Comparison of ENCODE assay signal across 8 mouse cellular contexts in genomic region chr10:111507460-111508211, GRCm38 (mm10). TPM values are rescaled to one million over a fixed set of nuclear protein-coding genes. Genes with fewer than 3 reads are reported as not detected.
DNase-seq lines count a peak whose midpoint lies in the region; ATAC-seq lines count a peak whose summit lies in the region.

No protein-coding gene starts in this region.

- ATAC-seq in embryonic facial prominence, embryonic 15.5 days (ENCODE audit: insufficient number of reproducible peaks, low FRiP score, low TSS enrichment, low read depth) = no peak
- peak; percentile 11; the same call in 1 of the 2 replicates for ATAC-seq in heart, embryonic 14.5 days (ENCODE audit: insufficient number of reproducible peaks, insufficient read depth, low FRiP score, low read depth)
- ATAC-seq in kidney, embryonic 16.5 days (ENCODE audit: low FRiP score, low TSS enrichment) = peak; percentile 24
- no peak for ATAC-seq in liver, embryonic 13.5 days (ENCODE audit: low read depth)
- ATAC-seq in stomach, embryonic 15.5 days (ENCODE audit: insufficient read depth, low FRiP score, low read depth) = 0 out of 2 replicates have a peak, but pooled peaks have one; percentile 12

- H3K4me2 ChIP-seq in embryonic facial prominence, embryonic 15.5 days (replicated peaks) = peak overlapping the region; percentile 92
- H3K4me2 ChIP-seq in heart, embryonic 14.5 days (ENCODE audit: low read length) = peak overlapping the region; percentile 87
- peak overlapping the region; percentile 72 for H3K4me2 ChIP-seq in kidney, embryonic 16.5 days (replicated peaks; ENCODE audit: low read depth, low read length)
- H3K4me2 ChIP-seq in liver, embryonic 13.5 days = peak overlapping the region; percentile 86
- H3K4me2 ChIP-seq in stomach, embryonic 15.5 days = peak overlapping the region; percentile 94

- peak overlapping the region; percentile 92 for H3K27ac ChIP-seq in embryonic facial prominence, embryonic 15.5 days (replicated peaks)
- peak overlapping the region; percentile 80 to 95 for H3K27ac ChIP-seq in heart, embryonic 14.5 days (replicated peaks in 1 of 2; ENCODE audit: control insufficient read depth in 1 of 2, insufficient read depth in 1 of 2, low read depth in 2 of 2, low read length in 2 of 2)
- peak overlapping the region; percentile 95 for H3K27ac ChIP-seq in kidney, embryonic 16.5 days (ENCODE audit: low read length)
- no peak overlapping the region; the same call in 1 of the 2 replicates for H3K27ac ChIP-seq in liver, embryonic 13.5 days
- peak overlapping the region; percentile 96 for H3K27ac ChIP-seq in stomach, embryonic 15.5 days

- WGBS in embryonic facial prominence, embryonic 15.5 days = 1% methylated on average over 38 of the region's 38 CpGs
- WGBS in heart, embryonic 14.5 days = under 1% methylated on average over 38 of the region's 38 CpGs
- WGBS in kidney, embryonic 16.5 days = under 1% methylated on average over 34 of the region's 38 CpGs
- WGBS in liver, embryonic 13.5 days (ENCODE audit: insufficient replicate concordance) = 4% methylated on average over 38 of the region's 38 CpGs
- WGBS in stomach, embryonic 15.5 days = under 1% methylated on average over 38 of the region's 38 CpGs

- H3K36me3 ChIP-seq in embryonic facial prominence, embryonic 15.5 days = no peaks in the 10 kb centered on the region
- H3K36me3 ChIP-seq in heart, embryonic 14.5 days (ENCODE audit: control insufficient read depth, insufficient read depth, low read length) = no peaks in the 10 kb centered on the region; the same call in 1 of the 2 replicates
- H3K36me3 ChIP-seq in kidney, embryonic 16.5 days (ENCODE audit: insufficient read depth, low read length) = no peaks in the 10 kb centered on the region
- H3K36me3 ChIP-seq in liver, embryonic 13.5 days = no peaks in the 10 kb centered on the region
- H3K36me3 ChIP-seq in stomach, embryonic 15.5 days = no peaks in the 10 kb centered on the region

- peak overlapping the region; percentile 90 for H3K9ac ChIP-seq in embryonic facial prominence, embryonic 15.5 days
- peak overlapping the region; percentile 97 for H3K9ac ChIP-seq in heart, embryonic 14.5 days (ENCODE audit: low read length)
- peak overlapping the region; percentile 90 for H3K9ac ChIP-seq in kidney, embryonic 16.5 days (replicated peaks; ENCODE audit: low read length)
- H3K9ac ChIP-seq in liver, embryonic 13.5 days = peak overlapping the region; percentile 81
- H3K9ac ChIP-seq in stomach, embryonic 15.5 days = peak overlapping the region; percentile 93

- peak; percentile 42 for DNase-seq in 416B (ENCODE audit: low read depth)
- DNase-seq in adrenal gland, postnatal 14 days = peak; percentile 80
- peak; percentile 40 for DNase-seq in liver, embryonic 13.5 days
- DNase-seq in natural killer cell, adult 2 months (ENCODE audit: low spot score in 2 of 2) = peak; percentile 32 to 59

- H3K27me3 ChIP-seq in embryonic facial prominence, embryonic 15.5 days = no peaks in the 10 kb centered on the region
- H3K27me3 ChIP-seq in heart, embryonic 14.5 days (ENCODE audit: control insufficient read depth, insufficient read depth, low read length) = no peaks in the 10 kb centered on the region
- H3K27me3 ChIP-seq in kidney, embryonic 16.5 days (ENCODE audit: insufficient read depth, low read length) = no peaks in the 10 kb centered on the region
- H3K27me3 ChIP-seq in liver, embryonic 13.5 days = peaks cover 46% of the 10 kb centered on the region
- H3K27me3 ChIP-seq in stomach, embryonic 15.5 days (replicated peaks) = no peaks in the 10 kb centered on the region

- peak overlapping the region; percentile 82 for H3K4me3 ChIP-seq in embryonic facial prominence, embryonic 15.5 days (replicated peaks)
- H3K4me3 ChIP-seq in heart, embryonic 14.5 days (ENCODE audit: control insufficient read depth in 1 of 2, insufficient read depth in 1 of 2, low read depth in 1 of 2, low read length in 2 of 2) = peak overlapping the region; percentile 77 to 89
- H3K4me3 ChIP-seq in kidney, embryonic 16.5 days (ENCODE audit: low read length) = peak overlapping the region; percentile 85
- peak overlapping the region; percentile 73 for H3K4me3 ChIP-seq in liver, embryonic 13.5 days (replicated peaks)
- H3K4me3 ChIP-seq in stomach, embryonic 15.5 days (replicated peaks) = peak overlapping the region; percentile 88

- no peaks in the 10 kb centered on the region for H3K9me3 ChIP-seq in embryonic facial prominence, embryonic 15.5 days (replicated peaks)
- no peaks in the 10 kb centered on the region for H3K9me3 ChIP-seq in heart, embryonic 14.5 days (ENCODE audit: control insufficient read depth, low read length)
- H3K9me3 ChIP-seq in kidney, embryonic 16.5 days (ENCODE audit: low read length) = no peaks in the 10 kb centered on the region
- H3K9me3 ChIP-seq in liver, embryonic 13.5 days (replicated peaks) = no peaks in the 10 kb centered on the region
- H3K9me3 ChIP-seq in stomach, embryonic 15.5 days = no peaks in the 10 kb centered on the region

- H3K4me1 ChIP-seq in embryonic facial prominence, embryonic 15.5 days = 0 out of 2 replicates have a peak, but pooled peaks cover 15% of the 10 kb centered on the region
- peaks cover 10 to 49% of the 10 kb centered on the region in 2 experiments for H3K4me1 ChIP-seq in heart, embryonic 14.5 days (ENCODE audit: control insufficient read depth in 2 of 2, insufficient read depth in 2 of 2, low read length in 2 of 2)
- peaks cover 56% of the 10 kb centered on the region for H3K4me1 ChIP-seq in kidney, embryonic 16.5 days (ENCODE audit: insufficient read depth, low read length)
- peaks cover 46% of the 10 kb centered on the region for H3K4me1 ChIP-seq in liver, embryonic 13.5 days (replicated peaks)
- peaks cover 23% of the 10 kb centered on the region for H3K4me1 ChIP-seq in stomach, embryonic 15.5 days

RNA-seq across cellular contexts. Expression of gene Phlda1, which starts 1.6 kb away (rescaled TPM):
- 50.8 and 76.7 TPM in 2 replicates for total RNA-seq in adrenal gland, postnatal 14 days (2021)
- polyA plus RNA-seq in embryonic facial prominence, embryonic 15.5 days (2015; fragmentation: Nextera tagmentation; extraction: Ambion mirVana) = 38.3 and 43.4 TPM in 2 replicates
- polyA plus RNA-seq in heart, embryonic 14.5 days (2014; fragmentation: Nextera tagmentation; extraction: Ambion mirVana) = 19.3 and 23.3 TPM in 2 replicates
- 27.3 and 36.6 TPM in 2 replicates for polyA plus RNA-seq in kidney, embryonic 16.5 days (2015; fragmentation: Nextera tagmentation; extraction: Ambion mirVana)
- polyA plus RNA-seq in liver, embryonic 13.5 days (2015; fragmentation: Nextera tagmentation; extraction: Ambion mirVana) = 4.4 and 5.6 TPM in 2 replicates
- polyA plus RNA-seq in stomach, embryonic 15.5 days (2015; fragmentation: Nextera tagmentation; extraction: Ambion mirVana) = 44.7 and 58.3 TPM in 2 replicates

RNA-seq across cellular contexts. Expression of gene Nap1l1, which starts 34.6 kb away (rescaled TPM):
- 153 and 160 TPM in 2 replicates for total RNA-seq in adrenal gland, postnatal 14 days (2021)
- polyA plus RNA-seq in embryonic facial prominence, embryonic 15.5 days (2015; fragmentation: Nextera tagmentation; extraction: Ambion mirVana) = 192 and 198 TPM in 2 replicates
- 124 and 133 TPM in 2 replicates for polyA plus RNA-seq in heart, embryonic 14.5 days (2014; fragmentation: Nextera tagmentation; extraction: Ambion mirVana)
- polyA plus RNA-seq in kidney, embryonic 16.5 days (2015; fragmentation: Nextera tagmentation; extraction: Ambion mirVana) = 203 and 209 TPM in 2 replicates
- polyA plus RNA-seq in liver, embryonic 13.5 days (2015; fragmentation: Nextera tagmentation; extraction: Ambion mirVana) = 163 and 198 TPM in 2 replicates
- 188 and 214 TPM in 2 replicates for polyA plus RNA-seq in stomach, embryonic 15.5 days (2015; fragmentation: Nextera tagmentation; extraction: Ambion mirVana)

Comparison
In these comparisons a context has a peak if more than half of its experiments do, and no peak if none do; other contexts are left out.
1. ATAC-seq: peak in heart, embryonic 14.5 days (single experiment), kidney, embryonic 16.5 days (single experiment) and stomach, embryonic 15.5 days (single experiment); none in embryonic facial prominence, embryonic 15.5 days (single experiment) and liver, embryonic 13.5 days (single experiment).
2. Peak in every context shown above with its lines, with median percentiles within 50 percentile points of each other: DNase-seq, H3K4me2 ChIP-seq, H3K4me3 ChIP-seq and H3K9ac ChIP-seq.